Mouse (Mus musculus) kidney, adult 2 months (tissue): ENCODE results near the gene Ung.

Experiments used
- CTCF ChIP-seq: fragments of 200-500 bp; conservative IDR thresholded peaks from 2 replicates; pipeline ENCODE4 v1.5.1; 2011; ENCODE audit warnings: low read depth, mild to moderate bottlenecking, control low read depth, low read length, moderate library complexity, mixed read lengths; ENCODE audit not compliant: insufficient read depth, insufficient read length
- POLR2A ChIP-seq: fragments of 200-500 bp; IDR thresholded peaks from one replicate; pipeline ENCODE4 v1.6.1; 2011; ENCODE audit warnings: low read depth, low read length, control low read depth

GRCm38 (mm10) chr5:114135516-114135915, 5.3 kb downstream of the Ung start:
- TF ChIP-seq CTCF (no peak), POLR2A (no peak)
